Mouse (Mus musculus) urinary bladder, adult 2 months (tissue): ENCODE results near the gene Aox1. TPM values are rescaled to one million over a fixed set of nuclear protein-coding genes. Genes with fewer than 3 reads are reported as not detected.

Source experiments
- DNase-seq: peaks from one replicate; pipeline ENCODE4 v3.0.0; 2022; ENCODE audit warnings: low spot score
- polyA plus RNA-seq: library from polyadenylated mRNA; depleted of rRNA; stranded (reverse); fragments of >200 nt; gene quantifications from 2 replicates; pipeline ENCODE4 v1.2.3, GENCODE M21; 2012

Gene Aox1
- polyA plus RNA-seq, 1 experiment, result 29.5 TPM

DNA sequence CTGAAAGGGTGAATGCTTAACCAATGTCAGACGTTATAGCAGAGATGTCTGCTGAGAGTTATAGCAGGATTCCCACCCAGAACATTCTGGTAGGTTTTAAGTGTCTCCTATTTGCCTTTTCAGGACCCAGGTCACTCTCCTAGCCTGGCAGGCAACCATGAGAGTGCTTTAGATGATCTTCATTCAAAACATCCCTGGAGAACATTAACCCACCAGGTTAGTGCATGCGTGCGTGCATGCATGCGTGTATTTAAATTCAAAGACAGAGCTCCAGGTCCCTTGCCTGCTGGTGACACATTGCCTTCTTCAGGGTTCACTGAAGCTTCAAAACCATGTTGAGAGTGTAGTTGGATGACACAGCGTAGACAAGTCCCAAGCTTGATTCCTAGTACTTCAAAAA lies 35.4 kb downstream of the Aox1 start:
- DNase-seq, result no peak

DNA sequence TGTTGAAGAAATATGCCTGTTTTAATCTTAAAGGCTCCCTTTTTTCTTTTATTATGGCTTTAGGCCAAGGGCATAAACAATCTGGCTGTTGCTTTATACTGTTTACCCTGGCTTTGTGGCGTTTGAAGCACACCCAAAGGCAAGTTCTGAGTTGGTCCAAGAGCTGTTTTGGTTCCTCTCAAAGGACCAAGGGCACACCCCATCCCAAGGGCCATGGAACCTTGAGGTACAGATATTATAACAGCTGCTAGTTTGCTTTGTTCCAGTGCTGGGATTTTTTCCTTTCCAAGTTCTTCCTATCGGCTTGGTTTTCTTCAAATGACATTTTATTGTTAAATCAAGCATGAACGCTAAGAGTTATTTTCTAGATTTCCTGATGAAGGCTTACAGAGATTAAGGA lies 35.9 kb downstream of the Aox1 start:
- no peak for DNase-seq

DNA sequence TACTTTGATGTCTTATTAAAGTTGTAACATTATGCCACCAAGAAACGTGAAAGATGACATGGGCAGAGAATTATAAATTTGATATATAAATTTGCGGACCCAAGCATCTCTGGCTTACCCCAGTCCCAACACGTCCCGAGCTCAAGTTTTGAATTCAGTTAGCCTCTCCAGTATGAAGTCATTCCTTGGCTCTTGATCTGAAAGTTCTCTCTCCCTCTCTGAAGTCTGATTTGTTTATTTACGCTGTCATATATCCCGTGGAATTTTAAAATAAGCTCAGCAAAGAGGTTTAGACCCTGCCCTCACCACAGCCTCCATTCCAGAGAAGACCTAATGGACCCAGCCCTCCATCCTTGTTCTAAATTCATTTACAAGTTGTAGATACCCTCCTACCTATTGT lies 39.5 kb downstream of the Aox1 start:
- no peak for DNase-seq

DNA sequence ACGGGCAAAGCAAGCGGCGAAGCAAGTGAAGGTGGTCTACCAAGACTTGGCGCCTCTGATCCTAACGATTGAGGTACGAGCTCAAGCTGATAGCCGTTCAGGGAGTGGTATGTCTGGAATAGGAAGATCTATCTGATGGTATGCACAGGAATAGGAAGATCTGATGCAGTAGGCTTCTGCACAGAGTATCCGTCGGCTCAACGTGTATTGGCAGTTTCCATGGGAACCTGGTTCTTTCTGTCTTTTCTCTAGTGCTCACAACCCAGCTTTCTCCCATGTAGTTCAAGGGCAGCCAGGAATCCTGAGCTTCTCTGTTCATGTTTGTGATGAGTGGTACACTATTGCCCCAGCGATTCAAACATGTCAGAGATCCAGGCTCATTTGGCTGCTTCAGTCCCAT lies 40.4 kb downstream of the Aox1 start:
- DNase-seq, result no peak

DNA sequence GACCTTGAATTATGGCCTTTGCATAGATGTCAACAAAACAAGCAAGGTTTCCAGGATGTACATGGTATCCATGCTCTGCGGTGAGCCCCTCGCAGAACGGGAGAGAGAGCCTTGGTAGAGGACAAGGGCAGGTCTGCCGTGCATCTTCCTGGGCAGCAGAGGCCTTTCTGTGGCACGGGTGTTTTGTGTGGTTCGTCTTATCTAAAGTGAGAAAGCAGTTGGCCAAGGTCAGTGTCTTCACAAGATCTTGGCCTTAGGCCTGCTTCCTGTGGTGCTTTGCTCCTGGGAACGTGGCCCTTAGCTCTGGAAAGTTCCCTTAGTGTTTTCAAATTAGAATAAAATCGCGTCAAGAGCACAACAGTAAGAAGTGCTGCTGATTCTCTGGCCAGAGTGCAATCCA lies 41.3 kb downstream of the Aox1 start:
- no peak for DNase-seq

DNA sequence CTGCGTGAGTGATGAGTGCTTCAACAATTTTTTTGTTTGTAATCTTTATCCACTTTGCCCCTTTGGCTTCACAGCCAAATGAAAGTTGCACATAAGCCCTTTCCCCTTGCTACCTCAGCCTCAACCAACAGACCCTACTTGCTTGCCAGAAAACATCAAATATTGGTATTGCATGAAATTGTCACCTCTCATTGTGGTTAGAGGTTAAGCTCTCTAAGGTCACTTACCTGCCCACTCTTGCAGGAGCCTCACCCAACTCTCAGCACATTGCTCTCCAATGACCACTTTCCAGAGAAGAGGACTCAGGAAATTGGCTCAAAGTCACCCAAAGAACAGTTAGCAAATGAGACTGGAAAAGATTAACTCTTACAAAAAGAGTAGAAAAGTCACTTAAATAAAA lies 41.8 kb downstream of the Aox1 start:
- DNase-seq, result no peak

DNA sequence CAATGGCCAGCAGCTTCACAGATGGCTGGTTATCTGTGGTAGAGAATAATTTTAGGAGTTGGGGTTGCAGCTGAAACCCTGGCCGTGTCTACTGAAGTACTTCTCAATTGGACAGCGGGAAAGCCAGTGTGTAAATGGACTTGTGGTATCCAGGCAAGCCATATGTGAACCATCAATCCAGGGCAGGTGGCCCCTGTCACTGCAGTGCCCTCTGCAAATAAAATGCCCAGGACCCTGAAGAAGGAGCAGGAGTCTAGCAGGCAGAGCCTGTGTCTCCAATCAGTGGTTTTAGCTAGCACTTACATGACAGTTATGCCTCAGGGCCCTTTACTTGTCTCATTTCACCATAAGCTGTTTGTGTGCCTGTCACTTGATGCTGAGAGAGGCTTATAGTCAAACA lies 42.7 kb downstream of the Aox1 start:
- DNase-seq, result no peak

DNA sequence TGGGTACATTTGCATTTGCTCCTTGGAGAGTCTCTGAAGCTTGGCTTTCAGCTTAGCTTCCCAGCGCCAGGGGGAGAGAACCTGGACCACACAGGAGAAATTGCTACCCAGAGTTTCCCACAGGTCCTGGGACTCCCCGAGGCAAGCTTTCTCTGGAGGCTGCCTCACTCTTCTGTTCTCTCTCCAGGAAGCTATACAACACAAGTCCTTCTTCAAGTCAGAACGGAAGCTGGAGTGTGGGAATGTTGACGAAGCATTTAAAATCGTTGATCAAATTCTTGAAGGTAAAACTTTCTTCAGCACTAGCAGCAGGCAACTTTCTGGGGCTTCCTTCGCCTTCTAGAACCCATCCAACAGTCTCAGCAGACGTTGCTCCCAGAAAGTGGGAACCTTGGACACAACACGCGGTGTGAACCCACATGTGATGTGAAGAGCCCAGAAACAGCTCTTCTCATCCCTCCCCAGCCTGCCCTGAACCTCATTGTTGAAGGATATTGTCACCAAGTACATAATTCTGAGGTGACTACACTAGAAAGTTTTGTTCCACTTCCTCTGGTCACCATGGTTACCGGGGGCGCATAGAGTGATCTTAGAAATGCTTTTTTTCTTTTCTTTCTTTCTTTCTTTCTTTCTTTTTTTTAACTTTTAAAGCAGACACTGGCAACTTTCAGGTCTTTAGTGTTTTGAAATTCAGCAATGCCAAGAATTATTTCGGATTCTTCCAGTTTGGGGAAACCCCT lies 43.4 kb downstream of the Aox1 start:
- DNase-seq, result no peak

DNA sequence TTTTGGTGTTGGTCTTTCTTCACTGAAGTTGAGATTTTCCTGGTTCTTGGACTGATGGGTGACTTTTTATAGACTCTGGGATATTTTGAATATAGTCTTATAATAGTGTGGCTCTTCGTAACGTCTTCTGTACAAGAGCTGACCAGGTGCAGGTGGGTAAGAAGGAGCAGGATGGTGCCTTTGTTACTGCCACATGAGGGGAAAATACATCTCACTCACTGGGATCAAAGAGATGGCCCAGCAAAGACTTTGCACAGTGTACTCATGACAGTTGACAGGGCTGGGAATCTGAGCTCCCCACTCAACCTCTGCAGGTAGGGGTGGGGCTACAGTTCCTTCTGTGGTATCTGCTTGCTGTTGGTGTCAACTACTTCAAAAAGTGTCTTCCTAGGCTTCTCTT lies 44.5 kb downstream of the Aox1 start:
- no peak for DNase-seq

DNA sequence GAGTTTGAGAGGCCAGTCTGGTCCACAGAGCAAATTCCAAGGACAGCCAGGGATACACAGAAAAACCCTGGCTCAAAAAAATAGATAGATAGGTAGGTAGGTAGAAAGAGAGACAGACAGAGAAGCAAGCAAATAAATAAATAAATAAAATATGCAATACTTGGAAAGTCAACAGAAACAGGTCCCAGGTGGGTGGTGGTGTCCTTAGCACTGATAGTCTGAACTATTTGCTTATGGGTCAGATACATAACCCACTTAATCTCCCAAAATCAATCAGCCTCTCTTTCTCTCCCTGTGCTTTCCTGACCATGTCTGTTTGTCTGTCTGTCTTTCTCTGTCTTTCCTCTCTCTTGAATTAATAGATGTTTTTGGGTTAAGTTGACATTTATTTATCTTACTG lies 48.2 kb downstream of the Aox1 start:
- no peak for DNase-seq

DNA sequence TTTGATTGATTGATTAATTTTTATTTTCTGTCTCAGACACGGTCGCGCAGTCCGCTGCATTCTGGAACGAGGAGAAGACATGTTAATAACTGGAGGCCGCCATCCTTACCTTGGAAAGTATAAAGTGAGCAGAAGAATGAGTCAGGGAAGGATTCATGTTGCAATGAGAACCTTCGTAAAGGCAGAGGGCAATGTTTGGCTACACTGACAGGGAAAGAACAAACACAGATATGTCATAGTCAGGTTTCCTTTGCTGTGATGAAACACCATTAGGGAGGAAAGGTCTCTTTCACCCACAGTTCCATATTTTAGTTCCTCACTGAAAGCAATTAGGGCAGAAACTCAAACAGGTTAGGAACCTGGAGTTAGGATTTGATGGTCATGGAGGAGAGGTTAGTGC lies 48.7 kb downstream of the Aox1 start:
- DNase-seq, result no peak

DNA sequence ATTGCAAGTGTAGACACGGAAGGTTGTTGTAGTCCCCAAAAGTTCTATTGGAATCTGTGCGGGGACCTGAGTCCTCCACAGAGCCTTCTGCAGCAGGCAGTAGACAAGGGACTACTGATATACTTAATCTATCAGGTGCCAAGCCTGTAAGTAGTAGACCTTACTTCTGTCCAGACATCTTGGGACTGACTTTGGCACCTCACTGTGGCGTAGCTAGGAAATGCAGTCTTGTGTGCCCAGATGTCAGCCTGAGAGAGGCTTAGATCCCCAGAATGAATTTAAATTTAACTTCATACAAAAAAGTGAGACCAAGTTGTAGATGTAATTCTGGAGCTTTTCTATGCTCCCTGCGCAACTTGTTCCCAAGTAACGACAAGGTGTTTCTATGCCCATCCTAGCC lies 50.0 kb downstream of the Aox1 start:
- no peak for DNase-seq

DNA sequence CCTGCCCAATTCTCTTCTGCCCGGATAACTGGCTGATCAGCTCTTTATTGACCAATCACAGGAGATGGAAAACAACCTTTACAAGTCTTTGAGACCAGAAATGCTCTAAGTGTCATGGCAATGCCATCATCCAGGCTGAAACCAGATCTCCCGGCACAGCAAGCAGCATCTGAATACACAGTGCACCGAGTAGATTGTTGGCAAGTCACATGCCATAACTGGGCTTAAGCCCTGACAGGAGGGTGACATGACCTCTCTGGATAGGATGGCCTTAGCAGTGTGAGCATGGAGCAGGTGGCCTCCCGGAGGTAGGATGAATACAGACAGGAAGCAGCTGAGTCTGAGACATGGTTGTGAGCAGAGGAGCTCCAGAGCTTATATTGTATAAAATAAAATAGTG lies 50.7 kb downstream of the Aox1 start:
- no peak for DNase-seq

DNA sequence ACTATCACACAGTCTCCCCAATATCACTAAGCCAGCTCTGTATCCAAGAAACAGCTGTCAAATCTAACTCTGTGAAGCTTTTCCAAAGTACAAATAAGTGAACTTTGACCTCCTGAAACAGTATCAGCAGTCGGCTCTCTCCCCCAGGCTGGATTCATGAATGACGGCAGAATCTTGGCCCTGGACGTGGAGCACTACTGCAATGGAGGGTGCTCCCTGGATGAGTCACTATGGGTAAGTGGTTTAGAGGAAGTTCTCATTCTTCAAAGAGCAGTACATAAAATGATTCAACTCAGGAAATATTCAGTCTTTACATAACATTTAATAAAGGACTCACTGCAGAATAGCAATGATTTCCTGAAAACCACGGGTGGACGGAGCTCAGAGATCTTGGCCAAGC lies 51.6 kb downstream of the Aox1 start:
- no peak for DNase-seq

DNA sequence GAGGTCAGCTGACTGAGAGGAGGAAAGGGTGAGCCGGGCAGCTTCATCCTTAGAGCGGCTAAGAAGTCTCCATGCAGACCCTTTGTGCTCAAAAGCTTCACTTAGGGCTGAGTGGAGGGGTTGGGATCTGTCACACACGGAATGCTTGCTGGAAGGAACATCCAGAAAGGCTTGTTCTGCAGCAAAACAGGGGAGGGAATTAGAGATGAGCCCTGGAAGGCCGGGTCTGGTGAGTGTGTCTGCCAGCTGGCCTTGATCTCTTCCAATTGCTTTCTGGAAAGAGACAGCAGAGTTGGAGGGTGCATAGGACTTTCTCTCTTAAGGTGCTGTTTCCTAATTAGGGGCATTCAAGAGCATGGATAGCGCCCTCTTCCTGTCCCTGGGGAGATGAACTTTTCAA lies 59.6 kb downstream of the Aox1 start:
- DNase-seq, result no peak

DNA sequence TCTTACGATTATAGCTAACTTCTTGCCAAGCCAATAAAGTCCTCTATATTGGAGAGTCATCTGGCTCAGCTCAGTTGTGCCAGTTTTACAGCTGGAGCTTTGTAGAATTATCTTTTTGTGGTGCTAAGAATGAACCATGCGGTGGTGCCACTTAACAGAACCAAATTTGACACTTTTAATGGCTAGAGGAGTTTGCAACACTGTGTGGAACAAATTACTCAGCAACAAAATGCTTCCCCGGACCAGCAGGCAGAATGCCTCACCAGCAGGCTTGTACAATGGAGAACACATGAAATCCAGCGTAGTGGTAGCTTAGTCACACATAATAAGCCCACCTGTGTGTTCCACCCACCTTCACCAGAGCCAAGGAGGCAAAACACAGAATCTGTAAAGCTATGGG lies 60.5 kb downstream of the Aox1 start:
- DNase-seq, result no peak

DNA sequence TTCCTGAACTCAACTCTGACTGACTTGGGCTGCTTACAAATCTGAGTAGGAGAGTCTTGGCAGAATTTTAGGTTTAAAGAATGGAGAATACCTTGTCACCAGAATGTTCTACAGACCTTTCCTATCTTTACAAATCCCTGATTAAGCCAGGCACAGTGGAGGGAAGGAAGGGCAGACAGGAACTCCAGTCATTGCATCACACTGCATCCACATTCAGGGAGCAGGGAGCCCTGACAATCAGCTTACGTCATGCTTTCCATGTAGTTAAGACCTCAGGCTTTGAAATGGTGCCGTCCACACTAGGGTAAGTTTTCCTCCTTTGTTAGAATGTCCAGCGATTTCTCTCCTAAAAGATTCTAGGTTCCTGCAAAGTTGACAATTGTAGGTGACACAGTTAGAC lies 61.5 kb downstream of the Aox1 start:
- DNase-seq, result no peak

DNA sequence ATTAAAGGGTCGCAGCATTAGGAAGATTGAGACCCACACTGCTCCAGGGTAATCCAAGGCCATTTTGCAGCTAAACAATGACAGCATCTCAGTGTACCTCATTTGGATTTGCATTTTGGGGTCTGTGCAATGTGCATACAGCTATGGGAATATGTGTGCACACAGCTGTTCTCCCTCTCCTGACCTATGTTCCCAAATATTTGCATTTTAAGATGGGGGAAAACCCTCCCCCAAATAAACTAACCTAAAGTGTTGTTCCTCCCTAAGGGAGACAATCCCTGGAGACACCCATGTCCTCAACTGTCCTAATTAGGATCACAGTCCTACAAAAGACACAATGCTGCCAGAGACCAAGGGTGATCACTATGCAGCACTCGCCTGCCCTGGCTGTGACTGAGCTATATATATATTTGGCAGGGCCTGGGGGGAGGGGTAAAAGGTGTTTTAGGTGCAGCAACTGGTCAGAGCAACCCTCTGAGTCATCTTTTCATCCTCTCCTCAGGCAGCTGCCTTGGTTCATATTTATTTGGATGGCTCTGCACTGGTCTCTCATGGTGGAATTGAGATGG lies 62.3 kb downstream of the Aox1 start:
- DNase-seq, result no peak

DNA sequence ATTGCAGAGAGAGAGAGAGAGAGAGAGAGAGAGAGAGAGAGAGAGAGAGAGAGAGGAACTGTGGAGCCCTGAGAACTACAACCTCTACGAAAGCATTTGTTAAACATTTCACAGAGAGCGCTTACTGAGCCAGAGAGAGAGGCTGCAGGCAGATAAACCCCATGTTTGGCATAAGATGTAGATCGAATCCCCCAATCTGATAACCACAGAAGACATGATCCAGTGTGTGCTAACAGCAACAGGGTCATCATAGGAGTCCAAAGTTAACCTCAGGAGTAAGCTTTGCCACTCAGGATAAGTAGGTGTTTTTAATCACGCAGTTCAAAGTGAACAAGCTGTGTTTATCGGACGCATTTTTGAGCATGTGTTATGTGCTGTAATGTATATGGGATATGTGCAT lies 67.6 kb downstream of the Aox1 start:
- no peak for DNase-seq

DNA sequence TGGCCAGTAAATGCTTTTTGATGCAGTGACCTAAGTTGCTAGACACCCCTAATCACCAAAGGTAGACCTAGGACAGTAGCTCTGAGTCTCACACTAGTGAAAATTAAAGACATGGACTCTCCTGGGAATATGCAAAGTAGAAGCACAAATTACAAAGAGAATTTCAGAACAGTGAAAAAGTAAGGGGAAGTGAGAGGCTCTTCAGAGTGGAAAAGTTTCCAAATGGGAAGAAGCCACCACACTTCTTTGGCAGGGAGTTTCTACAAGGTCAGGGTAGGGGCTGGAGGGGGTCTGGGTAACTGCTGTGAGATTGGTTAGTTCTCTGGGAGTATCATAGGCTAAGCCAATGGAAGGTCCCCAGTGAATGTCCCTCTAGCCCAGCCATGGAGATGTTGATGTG lies 69.4 kb downstream of the Aox1 start:
- DNase-seq, result no peak

DNA sequence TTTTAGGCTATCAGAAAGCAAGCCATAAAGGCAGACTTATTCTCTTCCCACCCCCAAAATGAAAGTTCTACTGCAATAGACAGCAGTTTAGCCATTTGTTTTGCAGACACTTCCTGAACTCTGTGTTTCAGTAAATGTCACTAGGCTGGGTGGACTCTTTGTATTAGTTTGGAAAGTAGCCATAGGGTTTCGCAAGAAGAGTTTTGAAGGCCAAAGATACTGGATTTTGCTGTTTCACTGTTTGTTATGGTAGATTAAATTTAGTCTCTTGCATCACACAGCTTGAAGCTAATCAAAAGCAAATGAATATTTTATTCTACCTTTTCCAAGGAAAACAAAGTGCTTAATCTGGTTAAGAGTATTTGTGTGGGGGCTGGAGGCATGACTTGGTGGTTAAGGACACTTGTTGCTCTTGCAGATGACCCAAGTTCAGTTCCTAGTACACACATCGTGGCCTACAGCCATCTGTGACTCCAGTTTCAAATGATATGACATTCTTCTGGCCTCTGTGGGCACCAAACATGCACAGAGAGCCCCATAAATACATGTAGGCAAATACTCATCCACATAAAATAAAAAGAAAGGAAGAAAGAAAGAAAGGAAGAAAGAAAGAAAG lies 71.9 kb downstream of the Aox1 start:
- DNase-seq, result no peak

DNA sequence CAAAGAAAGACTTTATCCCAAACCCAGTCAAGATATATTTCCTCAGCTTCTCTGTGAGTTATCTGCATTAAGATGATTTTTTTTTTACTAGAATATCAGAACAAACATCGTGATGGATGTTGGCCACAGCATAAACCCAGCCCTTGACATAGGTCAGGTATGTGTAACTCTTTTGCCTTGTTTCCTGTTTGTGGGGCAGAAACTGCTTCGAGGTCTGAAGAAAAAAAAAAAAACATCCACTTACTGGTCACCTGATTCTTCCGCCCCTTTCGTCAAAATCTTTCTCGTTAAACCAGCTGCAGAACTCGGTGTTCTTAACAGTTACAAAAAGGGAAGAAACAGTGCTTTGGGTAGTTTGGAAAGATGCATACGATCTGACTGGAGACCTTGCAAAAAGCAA lies 72.8 kb downstream of the Aox1 start:
- no peak for DNase-seq

DNA sequence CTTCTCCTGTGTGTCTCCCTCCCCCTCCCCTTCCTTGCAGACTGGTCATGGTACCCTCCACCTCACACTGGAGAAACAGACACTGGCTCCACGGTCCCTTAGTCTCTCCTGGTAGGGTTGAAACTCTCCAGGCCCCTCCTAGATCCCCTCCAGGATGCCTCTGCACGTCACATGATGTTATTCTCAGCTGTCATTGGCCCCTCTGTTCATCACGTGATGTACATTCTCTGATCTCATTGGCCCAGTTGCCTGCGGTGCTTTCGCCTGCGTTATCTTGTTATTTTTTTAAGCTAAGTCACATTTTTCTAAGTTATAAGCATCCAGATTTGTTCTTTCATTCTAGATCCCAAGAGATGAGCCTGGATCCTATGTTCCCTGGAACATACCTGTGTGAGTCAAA lies 76.0 kb downstream of the Aox1 start:
- DNase-seq, result no peak

DNA sequence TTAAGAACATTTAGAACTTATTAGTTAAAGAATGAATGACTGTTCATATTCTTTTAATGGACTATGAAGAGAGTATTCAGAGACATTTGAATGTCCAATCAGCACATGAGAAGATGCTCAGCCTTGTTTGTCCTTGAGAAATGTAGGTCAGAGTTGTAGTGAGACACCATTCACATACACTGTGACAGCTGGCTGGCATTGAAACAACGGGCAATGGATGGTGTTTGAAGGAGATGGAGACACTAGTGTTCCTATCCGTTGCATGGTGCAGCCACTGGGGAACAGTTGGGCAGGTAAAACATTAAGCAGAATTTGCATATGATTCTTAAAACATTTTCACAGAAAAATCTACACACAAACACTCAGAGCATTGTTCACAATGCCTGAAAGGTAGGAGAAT lies 77.3 kb downstream of the Aox1 start:
- DNase-seq, result no peak
